Mouse (Mus musculus): Measurements from ENCODE around the gene Mcfd2. TPM values are rescaled to one million over a fixed set of nuclear protein-coding genes. Genes with fewer than 3 reads are reported as not detected.
"Not testable (repeated sequence)": the region's sequence is repeated elsewhere in the genome, so short reads cannot be mapped to it uniquely, and the experiment has no call there.

Mcfd2 gene
- polyA plus RNA-seq, 1 experiment from 2014 or later = 70.8 TPM

- WGBS = 74% methylated on average over 11 of the region's 11 CpGs
- Histone ChIP-seq H3K4me1 (replicated peaks) (peaks cover 17% of the 10 kb centered on the region), H3K4me3 (no peak overlapping the region), H3K4me2 (no peak overlapping the region), H3K27ac (ENCODE audit: poor library complexity, severe bottlenecking) (no peak overlapping the region), H3K36me3 (no peaks in the 10 kb centered on the region), H3K27me3 (replicated peaks) (no peaks in the 10 kb centered on the region), H3K9ac (no peak overlapping the region), H3K9me3 (replicated peaks) (no peaks in the 10 kb centered on the region)
- ATAC-seq (ENCODE audit: insufficient number of reproducible peaks, low FRiP score) = no peak
Measured at GRCm38 (mm10) chr17:87304151-87304894, 38.6 kb upstream of the Mcfd2 start.

GRCm38 (mm10) chr17:87302014-87302794 lies 36.5 kb upstream of the Mcfd2 start:
- H3K27ac ChIP-seq (ENCODE audit: poor library complexity, severe bottlenecking) = 0 out of 2 replicates have a peak overlapping the region, but pooled peaks have one; percentile 37
- H3K9ac ChIP-seq = no peak overlapping the region
- 48% methylated on average over 13 of the region's 13 CpGs for WGBS

DNA sequence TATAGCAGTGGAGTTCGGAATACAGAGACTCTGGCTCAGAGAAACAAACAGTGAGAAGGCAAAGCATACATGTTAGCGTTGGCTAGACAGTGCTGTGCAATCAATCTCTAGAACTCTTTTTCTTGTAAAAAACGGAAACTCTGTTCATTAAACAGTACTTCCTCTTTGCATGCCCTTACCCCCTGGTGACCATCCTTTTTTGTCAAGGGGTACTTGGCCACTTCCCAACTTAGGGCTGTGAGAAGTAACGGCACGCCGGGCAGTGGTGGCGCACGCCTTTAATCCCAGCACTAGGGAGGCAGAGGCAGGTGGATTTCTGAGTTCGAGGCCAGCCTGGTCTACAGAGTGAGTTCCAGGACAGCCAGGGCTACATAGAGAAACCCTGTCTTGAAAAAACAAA lies 35.9 kb upstream of the Mcfd2 start:
- ATAC-seq (ENCODE audit: insufficient number of reproducible peaks, low FRiP score); H3K4me3 ChIP-seq; H3K27me3 ChIP-seq (replicated peaks); H3K27ac ChIP-seq (ENCODE audit: poor library complexity, severe bottlenecking); H3K36me3 ChIP-seq; H3K4me2 ChIP-seq; H3K9me3 ChIP-seq (replicated peaks); H3K9ac ChIP-seq: not testable (repeated sequence)
- peaks cover 25% of the 10 kb centered on the region for H3K4me1 ChIP-seq (replicated peaks)
- 89% methylated on average over 9 of the region's 9 CpGs for WGBS

More at GRCm38 (mm10) chr17:87302014-87302794, 36.5 kb upstream of the Mcfd2 start:
- Histone ChIP-seq H3K27me3 (replicated peaks) (no peaks in the 10 kb centered on the region), H3K4me3 (no peak overlapping the region), H3K9me3 (replicated peaks) (no peaks in the 10 kb centered on the region), H3K4me1 (replicated peaks) (peaks cover 25% of the 10 kb centered on the region), H3K4me2 (no peak overlapping the region), H3K36me3 (no peaks in the 10 kb centered on the region)
- ATAC-seq (ENCODE audit: insufficient number of reproducible peaks, low FRiP score) = no peak

GRCm38 (mm10) chr17:87300340-87300739 lies 34.6 kb upstream of the Mcfd2 start:
- Histone ChIP-seq H3K27me3 (replicated peaks) (no peaks in the 10 kb centered on the region), H3K36me3 (no peaks in the 10 kb centered on the region), H3K27ac (ENCODE audit: poor library complexity, severe bottlenecking) (no peak overlapping the region), H3K9ac (no peak overlapping the region), H3K4me1 (replicated peaks) (peaks cover 25% of the 10 kb centered on the region), H3K9me3 (replicated peaks) (no peaks in the 10 kb centered on the region), H3K4me2 (no peak overlapping the region), H3K4me3 (no peak overlapping the region)
- 86% methylated on average over 10 of the region's 10 CpGs for WGBS
- ATAC-seq (ENCODE audit: insufficient number of reproducible peaks, low FRiP score) = no peak

DNA sequence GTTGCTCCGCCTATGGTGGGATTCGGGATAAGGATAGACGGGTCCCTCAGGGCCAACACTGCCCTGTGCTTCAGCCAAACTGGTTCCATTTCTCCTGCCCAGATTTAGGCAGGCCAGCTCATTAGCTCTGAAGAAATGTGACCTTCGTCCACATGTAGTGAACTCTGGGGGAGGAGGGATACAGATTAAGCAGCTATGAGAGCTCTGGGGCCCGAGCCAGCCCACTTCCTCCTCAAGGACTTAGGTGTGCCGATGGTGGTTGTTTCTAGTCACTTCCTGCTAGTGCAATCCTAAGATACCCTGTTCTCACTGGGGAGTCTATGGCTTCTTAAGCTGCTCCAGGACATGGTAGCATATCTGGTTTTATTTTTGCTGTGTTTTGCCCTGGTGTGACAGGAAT lies 33.2 kb upstream of the Mcfd2 start:
- no peak for ATAC-seq (ENCODE audit: insufficient number of reproducible peaks, low FRiP score)
- Histone ChIP-seq H3K36me3 (no peaks in the 10 kb centered on the region), H3K4me2 (no peak overlapping the region), H3K9ac (no peak overlapping the region), H3K4me3 (no peak overlapping the region), H3K9me3 (replicated peaks) (no peaks in the 10 kb centered on the region), H3K27ac (ENCODE audit: poor library complexity, severe bottlenecking) (no peak overlapping the region), H3K27me3 (replicated peaks) (no peaks in the 10 kb centered on the region), H3K4me1 (replicated peaks) (peaks cover 18% of the 10 kb centered on the region)
- 51% methylated on average over 6 of the region's 6 CpGs for WGBS

GRCm38 (mm10) chr17:87296701-87297100 lies 31.0 kb upstream of the Mcfd2 start:
- not testable (repeated sequence) for H3K27ac ChIP-seq (ENCODE audit: poor library complexity, severe bottlenecking)
- WGBS = 77% methylated on average over 1 of the region's 1 CpGs

DNA sequence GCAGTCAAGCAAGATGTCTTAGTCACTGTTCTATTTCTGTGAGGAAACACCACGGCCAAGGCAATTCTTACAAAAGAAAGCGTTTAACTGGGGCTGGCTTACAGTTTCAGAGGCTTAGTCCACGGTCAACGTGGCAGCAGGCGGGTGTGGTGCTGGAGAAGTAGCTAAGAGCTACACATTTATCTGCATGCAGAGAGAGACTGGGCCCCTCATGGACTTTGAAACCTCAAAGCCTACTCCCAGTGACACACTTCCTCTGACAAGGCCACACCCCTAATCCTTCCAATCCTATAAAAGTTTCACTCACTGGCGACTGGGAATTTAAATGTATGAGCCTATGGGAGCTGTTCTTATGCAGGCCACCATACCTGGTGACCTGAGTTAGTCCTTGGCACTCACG lies 30.0 kb upstream of the Mcfd2 start:
- H3K9ac ChIP-seq = no peak overlapping the region
- no peak overlapping the region for H3K27ac ChIP-seq (ENCODE audit: poor library complexity, severe bottlenecking)
- H3K27me3 ChIP-seq (replicated peaks) = 0 out of 2 replicates have a peak, but pooled peaks cover 7% of the 10 kb centered on the region
- H3K4me2 ChIP-seq = no peak overlapping the region
- ATAC-seq (ENCODE audit: insufficient number of reproducible peaks, low FRiP score) = no peak
- H3K36me3 ChIP-seq = no peaks in the 10 kb centered on the region
- no peaks in the 10 kb centered on the region for H3K9me3 ChIP-seq (replicated peaks)
- 73% methylated on average over 7 of the region's 7 CpGs for WGBS
- no peak overlapping the region for H3K4me3 ChIP-seq
- H3K4me1 ChIP-seq (replicated peaks) = peaks cover 13% of the 10 kb centered on the region

More at GRCm38 (mm10) chr17:87296701-87297100, 31.0 kb upstream of the Mcfd2 start:
- ATAC-seq (ENCODE audit: insufficient number of reproducible peaks, low FRiP score); H3K27me3 ChIP-seq (replicated peaks); H3K36me3 ChIP-seq; H3K9ac ChIP-seq; H3K9me3 ChIP-seq (replicated peaks); H3K4me3 ChIP-seq; H3K4me2 ChIP-seq: not testable (repeated sequence)
- H3K4me1 ChIP-seq (replicated peaks) = peaks cover 12% of the 10 kb centered on the region

GRCm38 (mm10) chr17:87293125-87293524 lies 27.4 kb upstream of the Mcfd2 start:
- no peaks in the 10 kb centered on the region for H3K36me3 ChIP-seq
- ATAC-seq (ENCODE audit: insufficient number of reproducible peaks, low FRiP score) = no peak
- 83% methylated on average over 5 of the region's 5 CpGs for WGBS
- no peak overlapping the region for H3K27ac ChIP-seq (ENCODE audit: poor library complexity, severe bottlenecking)
- no peak overlapping the region for H3K4me3 ChIP-seq
- H3K27me3 ChIP-seq (replicated peaks) = peaks cover 32% of the 10 kb centered on the region
- H3K9me3 ChIP-seq (replicated peaks) = no peaks in the 10 kb centered on the region
- no peak overlapping the region for H3K9ac ChIP-seq
- no peak overlapping the region for H3K4me2 ChIP-seq
- peaks cover 5% of the 10 kb centered on the region; the same call in 1 of the 2 replicates for H3K4me1 ChIP-seq (replicated peaks)

- Histone ChIP-seq H3K36me3 (no peaks in the 10 kb centered on the region), H3K9me3 (replicated peaks) (no peaks in the 10 kb centered on the region), H3K4me1 (replicated peaks) (peaks cover 5% of the 10 kb centered on the region), H3K27me3 (replicated peaks) (peaks cover 45% of the 10 kb centered on the region), H3K4me2 (no peak overlapping the region), H3K27ac (ENCODE audit: poor library complexity, severe bottlenecking) (no peak overlapping the region), H3K4me3 (no peak overlapping the region), H3K9ac (no peak overlapping the region)
- no peak for ATAC-seq (ENCODE audit: insufficient number of reproducible peaks, low FRiP score)
- WGBS = 85% methylated on average over 5 of the region's 5 CpGs
Measured at GRCm38 (mm10) chr17:87291782-87292181, 26.0 kb upstream of the Mcfd2 start.

DNA sequence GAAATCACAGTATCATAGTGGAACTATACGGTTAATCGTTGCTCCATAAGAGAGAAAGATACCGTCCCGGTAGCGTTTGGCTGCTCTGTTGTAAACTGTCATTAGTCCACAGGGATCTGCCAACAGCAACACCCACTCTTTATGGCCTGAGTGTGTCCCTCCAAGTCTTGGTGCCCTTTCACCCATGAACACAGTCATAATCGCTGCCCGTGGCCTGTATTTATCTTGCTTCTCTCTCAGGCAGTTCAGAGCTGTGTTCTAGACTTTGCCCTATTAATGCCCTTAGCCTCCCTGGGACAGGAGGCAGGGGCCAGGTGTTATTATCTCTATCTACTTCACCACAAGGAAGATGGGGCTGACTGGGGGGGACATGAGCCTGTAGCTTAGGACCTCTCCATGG lies 25.3 kb upstream of the Mcfd2 start:
- Histone ChIP-seq H3K4me3 (no peak overlapping the region), H3K9me3 (replicated peaks) (no peaks in the 10 kb centered on the region), H3K36me3 (no peaks in the 10 kb centered on the region), H3K27me3 (replicated peaks) (peaks cover 51% of the 10 kb centered on the region), H3K9ac (no peak overlapping the region), H3K4me2 (no peak overlapping the region), H3K27ac (ENCODE audit: poor library complexity, severe bottlenecking) (no peak overlapping the region), H3K4me1 (replicated peaks) (peaks cover 5% of the 10 kb centered on the region)
- no peak for ATAC-seq (ENCODE audit: insufficient number of reproducible peaks, low FRiP score)
- WGBS = 92% methylated on average over 7 of the region's 7 CpGs

DNA sequence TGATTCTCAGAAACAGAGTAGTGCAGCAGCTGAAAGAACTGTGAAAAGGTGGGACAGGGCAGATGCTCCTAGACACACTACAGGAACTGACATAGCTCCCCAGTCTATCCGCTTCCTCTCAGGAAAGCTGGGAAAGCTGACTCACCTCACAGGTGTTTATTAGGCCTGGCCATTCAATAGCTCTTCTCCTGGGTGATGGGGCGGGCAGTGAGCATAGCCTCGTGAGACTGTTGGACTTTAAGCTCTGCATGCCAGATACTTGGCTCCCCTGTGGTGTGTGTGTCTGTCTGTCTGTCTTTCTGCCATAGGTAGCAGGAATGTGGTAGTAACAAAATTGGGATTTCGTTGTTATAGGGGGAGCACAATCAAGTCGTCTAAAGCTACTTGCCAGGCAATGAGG lies 23.6 kb upstream of the Mcfd2 start:
- Histone ChIP-seq H3K4me1 (replicated peaks) (peaks cover 5% of the 10 kb centered on the region), H3K4me2 (no peak overlapping the region), H3K4me3 (no peak overlapping the region), H3K36me3 (no peaks in the 10 kb centered on the region), H3K27me3 (replicated peaks) (peaks cover 67% of the 10 kb centered on the region), H3K9me3 (replicated peaks) (no peaks in the 10 kb centered on the region), H3K27ac (ENCODE audit: poor library complexity, severe bottlenecking) (no peak overlapping the region), H3K9ac (no peak overlapping the region)
- WGBS = 77% methylated on average over 5 of the region's 5 CpGs
- no peak for ATAC-seq (ENCODE audit: insufficient number of reproducible peaks, low FRiP score)

All from heart, embryonic 12.5 days (tissue).